47 mouse cellular contexts compared by ENCODE assay signal in genomic region chr1:173249888-173250287, GRCm38 (mm10). TPM values are rescaled to one million over a fixed set of nuclear protein-coding genes. Genes with fewer than 3 reads are reported as not detected.
"Had no signal": no experiment of that assay in that cellular context is flagged by ENCODE, and none has a peak within 500 bp of the region (broad histone marks: within the 10 kb centered on the region; RNA-seq: fewer than 3 reads in every experiment).

No protein-coding gene starts in this region.

- H3K4me3 ChIP-seq: limb, embryonic 10.5 days; limb, embryonic 12.5 days; limb, embryonic 13.5 days; limb, embryonic 15.5 days; liver, embryonic 12.5 days; liver, embryonic 13.5 days; liver, embryonic 15.5 days; lung, embryonic 15.5 days; megakaryocyte, embryonic 14.5 days; midbrain, embryonic 10.5 days; midbrain, embryonic 12.5 days; midbrain, embryonic 13.5 days; midbrain, embryonic 15.5 days; myocyte; neural tube, embryonic 12.5 days; neural tube, embryonic 13.5 days had no signal

- H3K36me3 ChIP-seq: limb, embryonic 10.5 days; limb, embryonic 12.5 days; limb, embryonic 13.5 days; limb, embryonic 15.5 days; liver, embryonic 12.5 days; liver, embryonic 13.5 days; liver, embryonic 15.5 days; lung, embryonic 15.5 days; midbrain, embryonic 10.5 days; midbrain, embryonic 12.5 days; midbrain, embryonic 13.5 days; midbrain, embryonic 15.5 days; neural tube, embryonic 12.5 days; neural tube, embryonic 13.5 days had no signal

- ATAC-seq: liver, embryonic 12.5 days; liver, postnatal 0 days; lung, postnatal 0 days; midbrain, embryonic 13.5 days; midbrain, embryonic 15.5 days; midbrain, embryonic 16.5 days had no signal

- DNase-seq: left cerebral cortex, postnatal 4 days; liver; liver, embryonic 13.5 days; liver, postnatal 0 days; lung, adult 18-20 months; lung, adult 2 months; lung, embryonic 14.5 days; lung, postnatal 10 days; lung, postnatal 14 days; lung, postnatal 36 days; lung, postnatal 4 days; midbrain, embryonic 14.5 days had no signal

- H3K27ac ChIP-seq: limb, embryonic 10.5 days; limb, embryonic 12.5 days; limb, embryonic 13.5 days; limb, embryonic 15.5 days; liver, embryonic 12.5 days; liver, embryonic 13.5 days; liver, embryonic 14.5 days; liver, embryonic 15.5 days; lung, embryonic 15.5 days; macrophage; midbrain, embryonic 10.5 days; midbrain, embryonic 12.5 days; midbrain, embryonic 13.5 days; midbrain, embryonic 15.5 days; neural tube, embryonic 12.5 days; neural tube, embryonic 13.5 days had no signal

- H3K9me3 ChIP-seq: limb, embryonic 10.5 days; limb, embryonic 12.5 days; limb, embryonic 13.5 days; limb, embryonic 15.5 days; liver, embryonic 12.5 days; liver, embryonic 13.5 days; liver, embryonic 15.5 days; lung, embryonic 15.5 days; megakaryocyte, embryonic 14.5 days; midbrain, embryonic 10.5 days; midbrain, embryonic 12.5 days; midbrain, embryonic 13.5 days; midbrain, embryonic 15.5 days; neural tube, embryonic 12.5 days; neural tube, embryonic 13.5 days had no signal

- H3K27me3 ChIP-seq: limb, embryonic 12.5 days; limb, embryonic 13.5 days; limb, embryonic 15.5 days; liver, embryonic 12.5 days; liver, embryonic 13.5 days; liver, embryonic 15.5 days; lung, embryonic 15.5 days; megakaryocyte, embryonic 14.5 days; midbrain, embryonic 12.5 days; midbrain, embryonic 13.5 days; midbrain, embryonic 15.5 days; neural tube, embryonic 12.5 days; neural tube, embryonic 13.5 days had no signal

- H3K4me1 ChIP-seq: limb, embryonic 10.5 days; limb, embryonic 12.5 days; limb, embryonic 13.5 days; limb, embryonic 15.5 days; liver, embryonic 12.5 days; liver, embryonic 13.5 days; liver, embryonic 15.5 days; lung, embryonic 15.5 days; megakaryocyte, embryonic 14.5 days; midbrain, embryonic 10.5 days; midbrain, embryonic 12.5 days; midbrain, embryonic 13.5 days; midbrain, embryonic 15.5 days; neural tube, embryonic 12.5 days; neural tube, embryonic 13.5 days had no signal

- H3K4me2 ChIP-seq: limb, embryonic 12.5 days; limb, embryonic 13.5 days; limb, embryonic 15.5 days; liver, embryonic 11.5 days; liver, embryonic 12.5 days; liver, embryonic 13.5 days; liver, embryonic 15.5 days; lung, embryonic 14.5 days; lung, embryonic 15.5 days; midbrain, embryonic 11.5 days; midbrain, embryonic 12.5 days; midbrain, embryonic 13.5 days; midbrain, embryonic 15.5 days; neural tube, embryonic 12.5 days; neural tube, embryonic 13.5 days had no signal

- H3K9ac ChIP-seq: limb, embryonic 12.5 days; limb, embryonic 13.5 days; limb, embryonic 15.5 days; liver, embryonic 12.5 days; liver, embryonic 13.5 days; liver, embryonic 14.5 days; liver, embryonic 15.5 days; liver, postnatal 0 days; lung, embryonic 14.5 days; lung, embryonic 15.5 days; midbrain, embryonic 12.5 days; midbrain, embryonic 13.5 days; midbrain, embryonic 15.5 days; neural tube, embryonic 12.5 days; neural tube, embryonic 13.5 days had no signal

RNA-seq across cellular contexts. Expression of gene Olfr418, which starts 15.9 kb away (rescaled TPM):
- total RNA-seq: left cerebral cortex, postnatal 14 days; left cerebral cortex, postnatal 25 days; left cerebral cortex, postnatal 36 days; left cerebral cortex, postnatal 4 days; liver, adult 2 months; megakaryocyte progenitor cell, adult 5-6 weeks; megakaryocyte, adult 5-6 weeks; megakaryocyte-erythroid progenitor cell, adult 5-6 weeks; midbrain, postnatal 0 days; monocyte, adult 5-6 weeks had no signal
- polyA plus RNA-seq: limb, embryonic 10.5 days; limb, embryonic 11.5 days; limb, embryonic 12.5 days; limb, embryonic 13.5 days; limb, embryonic 14.5 days; limb, embryonic 15.5 days; liver, adult 2 months; liver, embryonic 11.5 days; liver, embryonic 12.5 days; liver, embryonic 13.5 days; liver, embryonic 14.5 days; liver, embryonic 15.5 days; liver, embryonic 16.5 days; liver, postnatal 0 days; lung, adult 2 months; lung, embryonic 14.5 days; lung, embryonic 15.5 days; lung, embryonic 16.5 days; lung, postnatal 0 days; macrophage; midbrain, embryonic 10.5 days; midbrain, embryonic 11.5 days; midbrain, embryonic 12.5 days; midbrain, embryonic 13.5 days; midbrain, embryonic 14.5 days; midbrain, embryonic 15.5 days; midbrain, embryonic 16.5 days; midbrain, postnatal 0 days; myocyte; neural tube, embryonic 11.5 days; neural tube, embryonic 12.5 days; neural tube, embryonic 13.5 days had no signal

RNA-seq across cellular contexts. Expression of gene Fcer1a, which starts 22.9 kb away (rescaled TPM):
- total RNA-seq: left cerebral cortex, postnatal 14 days; left cerebral cortex, postnatal 25 days; left cerebral cortex, postnatal 36 days; left cerebral cortex, postnatal 4 days; liver, adult 2 months; megakaryocyte-erythroid progenitor cell, adult 5-6 weeks; midbrain, postnatal 0 days had no signal
- polyA plus RNA-seq: limb, embryonic 10.5 days; limb, embryonic 11.5 days; limb, embryonic 12.5 days; limb, embryonic 13.5 days; limb, embryonic 15.5 days; liver, adult 2 months; liver, embryonic 12.5 days; lung, embryonic 14.5 days; lung, embryonic 15.5 days; lung, embryonic 16.5 days; macrophage; midbrain, embryonic 10.5 days; midbrain, embryonic 11.5 days; midbrain, embryonic 12.5 days; midbrain, embryonic 13.5 days; midbrain, embryonic 14.5 days; midbrain, embryonic 15.5 days; midbrain, embryonic 16.5 days; midbrain, postnatal 0 days; myocyte; neural tube, embryonic 11.5 days; neural tube, embryonic 12.5 days; neural tube, embryonic 13.5 days had no signal

RNA-seq across cellular contexts. Expression of gene Mptx2, which starts 27.7 kb away (rescaled TPM):
- total RNA-seq: left cerebral cortex, postnatal 14 days; left cerebral cortex, postnatal 25 days; left cerebral cortex, postnatal 36 days; left cerebral cortex, postnatal 4 days; liver, adult 2 months; megakaryocyte progenitor cell, adult 5-6 weeks; megakaryocyte, adult 5-6 weeks; megakaryocyte-erythroid progenitor cell, adult 5-6 weeks; midbrain, postnatal 0 days; monocyte, adult 5-6 weeks had no signal
- polyA plus RNA-seq: limb, embryonic 10.5 days; limb, embryonic 11.5 days; limb, embryonic 12.5 days; limb, embryonic 13.5 days; limb, embryonic 14.5 days; limb, embryonic 15.5 days; liver, adult 2 months; liver, embryonic 11.5 days; liver, embryonic 12.5 days; liver, embryonic 13.5 days; liver, embryonic 14.5 days; liver, embryonic 15.5 days; liver, embryonic 16.5 days; liver, postnatal 0 days; lung, adult 2 months; lung, embryonic 14.5 days; lung, embryonic 15.5 days; lung, embryonic 16.5 days; lung, postnatal 0 days; macrophage; midbrain, embryonic 10.5 days; midbrain, embryonic 11.5 days; midbrain, embryonic 12.5 days; midbrain, embryonic 13.5 days; midbrain, embryonic 14.5 days; midbrain, embryonic 15.5 days; midbrain, embryonic 16.5 days; midbrain, postnatal 0 days; myocyte; neural tube, embryonic 11.5 days; neural tube, embryonic 12.5 days; neural tube, embryonic 13.5 days had no signal

RNA-seq across cellular contexts. Expression of gene Olfr1404, which starts 37.7 kb away (rescaled TPM):
- total RNA-seq: left cerebral cortex, postnatal 14 days; left cerebral cortex, postnatal 25 days; left cerebral cortex, postnatal 36 days; left cerebral cortex, postnatal 4 days; liver, adult 2 months; megakaryocyte progenitor cell, adult 5-6 weeks; megakaryocyte, adult 5-6 weeks; megakaryocyte-erythroid progenitor cell, adult 5-6 weeks; midbrain, postnatal 0 days; monocyte, adult 5-6 weeks had no signal
- polyA plus RNA-seq: limb, embryonic 10.5 days; limb, embryonic 11.5 days; limb, embryonic 12.5 days; limb, embryonic 13.5 days; limb, embryonic 14.5 days; limb, embryonic 15.5 days; liver, adult 2 months; liver, embryonic 11.5 days; liver, embryonic 12.5 days; liver, embryonic 13.5 days; liver, embryonic 14.5 days; liver, embryonic 15.5 days; liver, embryonic 16.5 days; liver, postnatal 0 days; lung, adult 2 months; lung, embryonic 14.5 days; lung, embryonic 15.5 days; lung, embryonic 16.5 days; lung, postnatal 0 days; macrophage; midbrain, embryonic 10.5 days; midbrain, embryonic 11.5 days; midbrain, embryonic 12.5 days; midbrain, embryonic 13.5 days; midbrain, embryonic 14.5 days; midbrain, embryonic 15.5 days; midbrain, embryonic 16.5 days; midbrain, postnatal 0 days; myocyte; neural tube, embryonic 11.5 days; neural tube, embryonic 12.5 days; neural tube, embryonic 13.5 days had no signal

RNA-seq across cellular contexts. Expression of gene Olfr218, which starts 52.3 kb away (rescaled TPM):
- total RNA-seq: left cerebral cortex, postnatal 14 days; left cerebral cortex, postnatal 25 days; left cerebral cortex, postnatal 36 days; left cerebral cortex, postnatal 4 days; liver, adult 2 months; megakaryocyte progenitor cell, adult 5-6 weeks; megakaryocyte, adult 5-6 weeks; megakaryocyte-erythroid progenitor cell, adult 5-6 weeks; midbrain, postnatal 0 days; monocyte, adult 5-6 weeks had no signal
- polyA plus RNA-seq: limb, embryonic 10.5 days; limb, embryonic 11.5 days; limb, embryonic 12.5 days; limb, embryonic 13.5 days; limb, embryonic 14.5 days; liver, adult 2 months; liver, embryonic 11.5 days; liver, embryonic 12.5 days; liver, embryonic 13.5 days; liver, embryonic 14.5 days; liver, embryonic 15.5 days; liver, embryonic 16.5 days; liver, postnatal 0 days; lung, adult 2 months; lung, embryonic 14.5 days; lung, embryonic 15.5 days; lung, embryonic 16.5 days; lung, postnatal 0 days; macrophage; midbrain, embryonic 10.5 days; midbrain, embryonic 11.5 days; midbrain, embryonic 12.5 days; midbrain, embryonic 13.5 days; midbrain, embryonic 14.5 days; midbrain, embryonic 15.5 days; midbrain, embryonic 16.5 days; midbrain, postnatal 0 days; myocyte; neural tube, embryonic 11.5 days; neural tube, embryonic 12.5 days; neural tube, embryonic 13.5 days had no signal
